Mouse (Mus musculus): ENCODE measurements around the gene Gkn3.

Gkn3 gene

DNA sequence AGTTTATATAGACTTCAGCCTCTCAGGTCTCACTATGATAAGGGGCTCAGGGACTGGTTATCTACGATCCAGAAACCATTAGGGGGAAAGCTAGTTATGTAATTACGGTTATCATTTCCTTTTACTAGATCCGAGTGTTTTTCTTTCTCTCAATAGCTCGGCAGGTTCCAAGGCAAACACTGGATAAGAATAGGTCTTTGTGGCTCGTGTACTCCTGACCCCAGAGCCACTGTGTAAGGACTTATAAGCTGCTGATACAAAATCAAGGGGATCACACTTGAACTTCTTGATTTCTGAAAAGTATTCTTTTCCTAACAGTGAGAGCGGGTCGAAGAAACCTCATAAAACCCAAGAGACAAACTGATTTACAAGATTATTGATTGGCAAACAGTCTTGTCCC, at the start of gene Gkn3:
Gene Gkn3 (minus strand): TSS at position 59 of the 400 bp plus-strand sequence.
- DNase-seq = no peak

DNA sequence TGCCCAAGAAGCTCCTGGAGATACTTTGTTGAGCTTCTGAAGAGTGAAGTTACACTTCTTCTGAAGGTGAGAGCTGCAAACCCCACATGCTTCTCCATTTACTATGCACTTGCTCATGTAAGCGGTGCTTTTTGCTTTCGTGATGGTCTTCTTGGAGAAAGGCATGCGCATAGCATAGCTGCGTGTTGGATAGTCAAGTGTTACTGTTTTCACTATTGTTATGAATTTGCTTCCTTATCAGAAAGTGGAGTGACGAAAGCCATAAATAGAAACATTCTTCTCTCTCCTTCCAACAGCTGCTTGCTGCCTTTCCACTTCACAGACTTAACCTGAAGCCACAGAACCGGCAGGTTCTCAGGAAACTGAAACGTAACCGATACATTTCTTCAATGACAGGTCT, 48.0 kb upstream of the Gkn3 start:
- DNase-seq = no peak

DNA sequence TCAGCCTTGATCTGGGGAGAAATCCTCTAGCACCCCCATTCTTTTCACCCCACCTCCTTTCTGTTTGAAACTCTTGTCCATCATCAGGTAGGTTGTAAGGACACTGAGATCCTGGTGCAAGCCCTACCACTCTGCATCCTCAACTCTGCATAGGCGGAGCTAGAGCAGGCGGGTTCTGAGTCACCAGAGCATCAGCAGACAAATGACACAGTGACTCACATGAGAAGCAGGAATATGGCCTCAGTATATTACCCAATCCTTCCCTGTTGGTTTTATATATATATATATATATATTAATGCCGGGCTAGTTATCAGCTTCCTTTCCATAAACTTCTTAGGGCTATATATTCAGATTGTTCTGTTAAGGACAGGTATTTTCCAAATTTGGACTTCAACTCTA, 47.1 kb upstream of the Gkn3 start:
- DNase-seq = no peak

DNA sequence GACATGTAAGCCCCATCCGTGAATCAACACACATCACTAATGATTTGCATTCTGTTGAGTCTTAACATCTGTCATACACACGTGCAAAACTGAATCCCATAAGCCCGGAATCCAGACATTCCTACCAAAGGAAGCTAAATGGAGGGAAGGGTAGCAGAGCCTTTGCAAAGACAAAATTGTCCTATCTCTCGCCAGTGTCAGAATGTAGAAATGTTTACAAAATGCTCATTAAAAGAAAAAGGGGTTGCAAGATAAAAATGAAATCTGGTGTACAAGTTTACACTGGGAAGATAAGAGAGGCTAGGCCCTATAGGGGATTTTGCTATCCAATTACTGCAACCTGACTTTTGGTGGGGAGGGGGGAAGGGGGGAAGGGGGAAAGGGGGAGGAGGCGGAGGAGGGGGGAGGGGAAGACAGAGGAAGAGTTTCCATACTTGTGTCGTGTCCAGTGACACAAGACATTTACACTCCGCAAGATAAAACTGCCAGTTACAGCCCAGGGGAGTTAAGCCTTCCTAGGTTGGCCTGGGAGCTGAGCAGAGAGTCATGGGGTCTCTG, 39.8 kb upstream of the Gkn3 start, which contains the start of gene Bmp10:
Gene Bmp10 (plus strand): TSS at position 508 of the 558 bp plus-strand sequence.
- DNase-seq = no peak

DNA sequence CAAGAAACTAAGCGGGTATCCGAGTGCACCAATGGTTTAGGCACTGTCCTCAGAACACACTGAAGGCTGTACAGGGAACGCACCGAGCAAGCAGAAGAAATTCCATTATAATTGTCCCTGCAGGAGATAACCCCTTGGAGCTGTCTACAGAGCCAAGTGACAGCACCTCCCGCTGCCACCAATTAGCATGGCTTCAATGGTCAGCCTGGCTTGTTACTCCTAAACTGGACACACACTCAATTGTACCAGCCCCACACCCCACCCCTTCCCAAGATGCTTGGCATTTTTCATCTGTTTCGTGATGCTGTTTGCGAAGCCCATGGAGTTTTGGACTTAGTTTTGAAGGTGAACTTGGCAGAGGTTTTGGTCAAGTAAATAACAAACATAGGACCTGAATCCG, 38.9 kb upstream of the Gkn3 start:
- no peak for DNase-seq

DNA sequence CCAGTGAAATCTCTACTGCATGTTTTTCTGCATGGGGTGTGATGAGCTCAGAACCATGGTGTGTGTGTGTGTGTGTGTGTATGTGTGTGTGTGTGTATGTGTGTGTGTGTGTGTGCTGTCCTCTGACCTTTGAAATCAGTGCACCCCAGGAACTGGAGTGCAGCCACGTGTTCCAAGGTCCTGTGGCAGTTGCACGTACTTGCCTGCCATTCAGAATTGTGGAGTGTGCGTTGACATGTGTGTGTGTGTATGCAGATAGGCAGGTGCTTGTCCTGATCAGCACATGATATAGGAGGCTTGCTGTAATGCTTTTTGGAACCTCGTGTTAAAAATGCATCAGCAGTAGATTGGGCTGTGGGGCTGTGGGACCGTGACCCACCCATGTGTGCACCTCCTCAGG, 38.2 kb upstream of the Gkn3 start:
- no peak for DNase-seq

DNA sequence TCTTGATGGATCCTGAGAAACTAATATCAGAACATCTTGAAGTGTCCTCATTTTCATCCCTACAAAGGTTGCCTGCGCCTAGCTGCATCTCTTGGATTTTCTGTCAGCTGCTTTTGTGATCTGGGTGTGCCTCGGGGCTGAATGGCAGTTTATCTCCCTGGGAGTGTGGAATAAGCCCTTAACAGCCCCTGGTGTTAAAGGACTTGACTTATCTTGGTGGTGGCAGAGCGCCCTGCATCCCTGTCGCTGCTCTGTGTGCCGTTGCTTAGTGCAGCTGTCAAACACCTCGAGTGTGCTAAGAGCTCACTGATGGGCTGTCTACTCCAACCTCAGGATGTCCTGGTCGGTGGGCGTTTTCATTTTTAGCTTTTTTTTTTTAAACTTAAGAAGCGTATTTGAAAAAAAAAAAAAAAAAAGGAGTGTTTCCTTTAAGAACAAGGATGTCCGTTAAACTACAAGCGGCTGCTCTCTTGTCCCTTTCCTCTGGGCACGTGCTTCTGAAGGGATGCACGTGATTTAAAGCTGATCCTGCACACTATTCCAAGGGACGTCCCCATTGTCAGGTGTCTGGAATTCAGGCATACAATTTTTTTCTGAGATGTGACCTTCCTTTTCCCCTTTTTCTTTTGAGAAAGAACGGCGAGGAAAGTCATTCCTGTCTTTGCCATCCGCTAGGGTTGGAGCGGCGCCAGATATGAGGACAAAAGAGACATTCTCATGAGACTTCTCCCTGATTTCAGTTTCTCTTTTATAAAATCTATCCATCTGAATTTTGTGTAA, 35.5 kb upstream of the Gkn3 start:
- peak; percentile 12 for DNase-seq

DNA sequence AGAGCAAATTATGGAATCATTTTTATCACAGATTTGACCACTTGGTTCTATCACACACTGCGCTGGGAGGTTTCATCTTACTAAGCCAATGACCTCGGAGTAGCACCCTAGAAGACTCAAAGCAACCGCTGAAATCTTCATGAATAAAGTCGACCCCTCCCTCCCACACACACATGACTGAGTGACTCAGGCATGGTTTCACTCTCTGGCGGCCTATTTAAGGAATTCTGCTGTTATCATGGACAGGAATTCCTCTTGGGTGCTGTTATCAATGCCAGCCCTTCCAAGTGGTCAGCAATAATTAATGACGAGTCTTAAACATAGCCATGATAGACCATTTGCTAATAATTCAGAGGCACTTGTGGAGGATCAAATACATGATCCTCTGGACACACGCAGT, 33.6 kb upstream of the Gkn3 start:
- no peak for DNase-seq

DNA sequence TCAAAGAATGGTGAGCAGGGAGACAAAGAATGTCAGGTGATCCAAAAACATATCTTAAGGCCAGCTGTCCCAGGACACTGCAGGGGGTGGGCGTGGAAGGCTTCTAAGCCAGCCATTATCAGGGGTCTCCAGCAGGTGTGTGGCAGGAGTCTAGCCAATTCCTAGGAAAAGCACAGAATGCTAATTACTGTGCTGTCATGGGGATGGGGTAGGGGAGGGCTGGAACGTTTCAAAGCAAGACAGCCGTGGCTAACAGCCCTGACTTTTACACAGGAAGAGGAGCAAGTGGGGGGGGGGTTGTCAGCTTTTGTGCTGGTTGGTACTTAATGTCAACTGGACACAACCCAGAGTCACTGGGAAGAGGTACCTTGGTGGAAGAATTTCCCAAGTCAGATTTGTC, 23.3 kb upstream of the Gkn3 start:
- DNase-seq = no peak

DNA sequence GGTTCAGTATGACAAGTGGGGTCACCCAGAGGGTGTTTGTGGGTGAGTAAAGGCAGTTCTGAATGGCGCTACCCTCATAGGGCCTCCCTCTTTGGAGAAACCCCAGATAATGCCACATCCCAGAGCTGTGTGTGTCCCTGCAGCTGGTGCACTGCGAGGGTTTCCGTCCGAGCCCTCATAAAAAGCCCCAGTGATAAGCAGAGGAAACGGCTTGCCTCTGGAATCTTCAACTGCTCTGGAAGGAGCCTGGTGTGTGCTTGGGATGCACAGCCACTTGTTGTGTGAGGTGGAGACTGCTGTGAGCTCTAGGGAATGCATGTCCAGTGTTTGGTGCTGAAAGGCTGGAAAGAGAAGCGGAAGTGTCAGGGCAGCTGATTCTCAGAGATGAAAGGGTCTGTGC, 12.7 kb upstream of the Gkn3 start:
- no peak for DNase-seq

DNA sequence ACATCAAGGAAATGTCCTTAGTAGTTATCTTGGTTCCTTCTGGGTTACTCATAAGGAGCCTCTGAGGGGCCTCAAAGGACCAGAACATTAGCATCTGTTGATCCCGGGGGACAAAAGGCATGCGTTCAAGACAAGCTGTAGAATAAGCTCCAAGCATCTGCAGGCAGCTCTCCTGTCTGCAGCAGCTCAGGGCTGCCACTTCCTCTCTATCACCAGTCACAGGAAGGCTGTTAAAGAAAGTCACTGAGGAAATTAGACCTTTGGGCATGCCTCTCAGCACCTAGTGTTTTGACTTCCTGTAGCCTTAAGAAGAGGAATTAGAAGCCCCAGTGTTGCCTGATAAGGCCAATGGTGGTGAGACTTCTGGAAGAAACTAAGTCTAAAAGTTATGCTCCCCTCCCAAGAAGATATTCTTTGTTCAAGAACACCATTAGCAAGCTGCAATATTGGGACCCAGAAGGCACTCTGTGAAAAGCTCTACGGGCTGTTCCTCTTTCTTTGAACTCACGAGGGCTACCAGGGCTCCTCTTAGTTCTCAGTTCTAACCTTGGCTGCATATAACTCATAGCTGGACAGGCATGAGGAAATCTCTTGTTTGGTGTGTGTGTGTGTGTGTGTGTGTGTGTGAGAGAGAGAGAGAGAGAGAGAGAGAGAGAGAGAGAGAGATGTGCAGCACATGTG, 11.3 kb upstream of the Gkn3 start:
- no peak for DNase-seq

DNA sequence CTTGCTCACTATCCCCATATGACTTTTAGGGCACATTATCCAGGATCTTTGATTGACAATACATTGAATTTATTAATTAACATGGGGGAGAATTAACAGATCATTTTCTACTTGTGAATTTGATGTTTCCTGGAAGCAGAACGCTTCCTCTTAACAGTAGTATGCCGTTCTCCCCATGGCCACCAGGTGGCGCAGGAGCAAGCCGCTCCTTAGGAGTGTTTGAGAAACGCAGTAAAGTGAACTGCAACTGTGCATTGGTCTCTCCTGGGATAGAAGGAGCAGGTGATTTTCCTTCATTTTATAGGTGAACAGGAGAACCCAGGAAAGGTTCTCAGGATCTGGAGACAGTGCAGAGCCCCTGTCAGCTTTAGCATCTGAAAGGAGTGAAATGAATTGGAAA, 10.4 kb upstream of the Gkn3 start:
- DNase-seq = peak; percentile 81

DNA sequence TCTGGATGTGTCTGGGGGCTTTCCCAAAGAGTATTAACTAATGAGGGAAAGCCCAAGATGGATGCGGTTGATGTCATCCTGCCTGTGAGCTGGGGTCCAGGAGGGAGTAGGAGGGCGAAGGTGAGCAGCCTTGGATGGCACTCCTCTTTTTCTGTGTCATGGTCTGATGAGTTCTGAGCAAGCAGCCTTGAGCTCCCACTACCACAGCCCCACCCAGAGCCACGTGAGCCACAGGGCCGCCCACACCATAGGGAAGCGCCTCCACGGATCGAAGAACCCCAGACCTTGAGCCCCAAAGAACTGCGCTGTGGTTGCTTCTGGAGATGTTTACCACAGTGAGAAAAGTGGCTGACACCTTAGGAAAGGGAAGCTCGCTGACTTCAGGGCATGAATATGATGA, 6.0 kb upstream of the Gkn3 start:
- no peak for DNase-seq

DNA sequence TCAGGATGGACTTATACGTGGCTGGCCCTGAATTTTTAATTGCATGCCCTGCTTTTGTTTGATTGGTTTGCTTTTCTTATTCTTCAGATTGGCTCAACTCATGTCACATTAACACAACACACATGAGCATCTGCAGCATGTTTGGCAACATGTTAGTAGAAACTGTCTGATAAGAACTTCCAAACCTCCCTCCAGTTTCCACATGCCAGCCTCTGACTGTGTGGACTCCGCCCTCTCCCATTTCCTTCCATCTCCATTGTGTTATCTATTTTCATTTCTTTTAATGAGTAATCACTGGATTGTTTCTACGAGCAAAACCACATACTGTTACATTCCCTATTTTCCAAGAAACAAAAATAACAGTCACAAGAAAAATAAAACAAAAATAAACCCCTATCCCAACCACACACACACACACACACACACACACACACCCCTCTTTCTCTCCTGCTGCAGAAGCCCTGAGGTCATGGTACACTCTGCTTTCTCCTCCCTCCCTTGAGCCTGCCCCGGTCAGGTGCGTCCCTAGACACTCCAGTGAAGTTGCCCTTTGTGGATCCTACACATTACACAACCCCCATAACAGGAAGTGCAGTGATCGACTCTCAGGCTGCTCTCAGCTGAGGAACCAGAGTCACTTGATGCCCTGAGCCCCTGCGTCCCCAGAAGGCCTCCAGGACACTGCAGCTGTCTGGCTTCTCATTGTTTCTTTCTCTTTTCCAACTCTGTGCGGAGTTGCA, 4.9 kb upstream of the Gkn3 start:
- DNase-seq = peak; percentile 23

DNA sequence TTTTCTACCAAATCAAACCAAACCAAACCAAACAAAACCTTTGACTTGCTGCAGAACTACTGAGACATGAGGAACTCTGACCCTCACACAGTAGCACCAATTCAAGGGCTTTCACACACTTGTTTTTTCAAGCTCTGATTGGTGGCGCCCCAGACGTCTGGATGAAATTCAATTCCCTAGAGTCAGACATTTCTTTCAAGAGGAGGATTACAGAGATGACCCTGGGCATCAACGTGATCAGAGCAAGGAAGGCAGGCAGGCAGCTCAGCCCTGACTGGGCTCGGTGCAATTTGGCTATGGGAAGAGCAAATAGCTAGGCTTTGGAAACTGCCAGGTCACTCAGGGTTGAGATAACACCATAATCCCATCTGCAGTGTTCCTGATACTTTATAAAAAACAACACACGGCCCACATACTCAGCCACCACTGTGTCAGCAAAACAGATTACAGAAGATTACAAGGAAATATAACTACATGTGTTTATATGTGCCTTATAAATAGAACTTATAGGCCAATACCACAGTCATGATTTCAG, 787 bp upstream of the Gkn3 start:
- peak; percentile 15 for DNase-seq

DNA sequence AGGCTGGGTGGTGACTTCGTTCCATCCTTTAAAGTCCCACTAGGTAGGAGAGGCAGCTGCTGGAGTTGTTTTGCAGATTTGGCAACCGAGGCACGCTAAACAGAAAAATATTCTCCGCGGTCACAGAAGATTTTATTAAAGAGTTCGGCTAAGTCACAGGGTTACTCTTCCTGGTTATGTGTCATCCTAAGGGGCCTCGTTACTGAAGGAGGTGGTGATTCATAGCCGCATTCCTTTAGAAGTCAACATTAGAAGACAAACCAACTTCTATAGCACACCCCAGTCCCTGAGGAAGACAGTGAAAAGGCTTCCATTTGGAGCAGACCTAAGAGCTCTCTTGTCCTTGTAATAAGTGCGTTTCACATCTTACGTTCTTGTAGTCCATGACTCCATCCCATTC, 2.1 kb downstream of the Gkn3 start:
- DNase-seq = no peak

DNA sequence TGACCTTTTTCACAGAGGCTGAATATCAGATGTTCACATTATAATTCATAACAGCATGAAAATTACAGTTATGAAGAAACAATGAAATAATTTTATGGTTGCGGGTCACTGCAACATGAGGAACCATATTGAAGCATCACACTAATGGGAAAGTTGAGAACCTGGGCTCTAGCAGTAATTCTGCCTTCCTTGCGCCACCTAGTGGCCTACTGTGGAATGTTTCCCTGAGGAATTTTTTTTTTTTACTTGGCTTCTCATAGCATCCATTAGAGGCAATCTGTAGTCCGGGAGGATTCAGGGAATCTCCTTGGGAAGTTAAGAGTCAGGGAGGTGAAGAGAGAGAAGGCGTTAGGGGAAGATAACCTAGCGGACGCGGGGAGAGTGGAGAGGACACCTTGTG, 2.5 kb downstream of the Gkn3 start:
- DNase-seq = peak; percentile 56

DNA sequence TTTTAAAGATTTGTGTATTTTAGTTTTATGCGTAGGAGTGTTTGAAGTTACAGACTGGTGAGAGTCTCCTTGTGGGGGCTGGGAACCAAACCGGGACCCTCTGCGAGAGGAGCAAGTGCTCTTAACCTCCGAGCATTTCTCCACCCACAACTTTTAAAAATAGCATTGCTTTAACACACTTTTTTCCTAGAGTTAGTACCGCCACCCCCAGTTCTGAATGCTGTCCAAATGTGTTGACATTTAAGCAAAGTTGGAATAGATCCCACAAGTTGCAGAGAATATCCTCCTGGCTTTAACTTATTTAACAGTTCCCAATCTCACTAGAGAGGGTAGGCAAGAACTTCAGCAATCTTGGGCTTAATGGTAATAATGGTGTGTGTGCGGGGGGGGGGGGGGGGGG, 4.0 kb downstream of the Gkn3 start:
- no peak for DNase-seq

DNA sequence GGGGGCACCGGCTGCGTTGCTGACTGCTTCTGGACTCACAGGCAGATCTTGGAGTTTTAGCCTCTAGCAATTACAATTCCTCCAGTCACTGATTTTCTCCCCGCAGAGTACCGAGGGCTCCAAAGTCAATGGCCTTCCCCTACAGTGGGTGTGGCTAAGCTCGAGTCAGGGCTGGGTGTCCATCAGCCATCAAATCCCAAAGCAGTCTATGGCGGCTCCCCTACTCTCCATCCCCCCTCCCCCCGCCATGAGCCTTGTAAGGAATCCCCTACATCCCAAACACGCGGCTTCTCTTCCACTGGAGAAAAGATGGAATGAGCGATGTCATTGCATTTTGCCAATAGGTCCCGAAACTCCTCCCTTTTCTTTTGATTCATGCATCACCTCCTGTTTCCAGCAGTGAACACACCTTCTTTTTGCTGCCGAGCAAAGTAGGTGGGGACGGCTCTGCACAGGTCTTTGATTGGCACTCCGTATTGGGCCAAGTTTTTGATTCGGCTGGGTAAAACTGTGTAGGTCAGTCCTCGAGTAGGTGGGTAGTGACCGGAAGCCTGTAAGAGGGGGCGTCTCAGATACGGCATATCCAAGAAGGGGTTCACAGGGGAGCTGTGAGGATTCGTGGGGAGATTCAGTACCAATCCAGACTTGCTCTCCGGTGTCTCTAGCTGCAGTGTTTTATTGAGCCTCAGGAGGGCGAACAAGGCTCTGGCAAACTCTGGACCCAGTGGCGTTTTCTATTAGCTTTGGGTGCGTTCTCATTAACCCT, 4.6 kb downstream of the Gkn3 start:
- no peak for DNase-seq

DNA sequence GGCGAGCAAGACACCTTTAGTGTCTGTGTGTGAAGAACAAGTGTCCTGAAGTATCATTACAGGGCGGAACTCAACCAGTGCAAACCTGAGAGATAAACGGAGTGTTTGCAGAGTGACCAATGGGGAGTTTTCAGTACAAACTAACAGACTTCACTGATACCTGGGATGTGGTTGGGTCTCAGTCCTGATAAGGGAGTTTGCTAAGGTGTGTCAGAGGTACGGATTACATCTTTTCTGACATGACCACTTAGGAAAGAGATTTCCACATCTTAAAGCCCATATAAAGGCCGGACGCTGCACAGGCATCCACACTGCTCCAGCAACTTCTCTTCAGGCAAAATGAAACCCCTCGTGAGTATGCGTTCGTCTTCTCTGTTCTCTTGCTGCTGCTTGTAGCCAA, 15.7 kb downstream of the Gkn3 start, which contains the start of gene Gkn2:
Gene Gkn2 (plus strand): TSS at position 301 of the 400 bp plus-strand sequence.
- DNase-seq = no peak

DNA sequence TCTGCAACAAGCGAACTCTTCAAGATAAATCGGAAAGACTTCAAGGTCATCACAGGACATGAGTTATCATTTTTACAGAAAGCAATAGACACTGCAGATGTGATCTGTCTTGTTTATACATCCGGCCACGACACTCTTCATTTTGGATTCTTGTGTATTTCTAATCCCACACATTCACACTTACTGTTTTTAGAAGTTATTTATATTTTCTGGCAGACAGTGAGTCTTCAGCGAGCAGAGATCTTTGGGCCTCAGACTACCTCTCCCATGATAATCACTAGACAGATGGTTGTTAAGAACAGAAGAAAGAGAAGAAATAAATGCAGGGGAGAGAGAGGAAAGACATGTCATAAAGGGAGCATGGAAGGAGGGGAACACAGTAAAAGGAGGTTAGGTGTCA, 19.5 kb downstream of the Gkn3 start:
- no peak for DNase-seq

DNA sequence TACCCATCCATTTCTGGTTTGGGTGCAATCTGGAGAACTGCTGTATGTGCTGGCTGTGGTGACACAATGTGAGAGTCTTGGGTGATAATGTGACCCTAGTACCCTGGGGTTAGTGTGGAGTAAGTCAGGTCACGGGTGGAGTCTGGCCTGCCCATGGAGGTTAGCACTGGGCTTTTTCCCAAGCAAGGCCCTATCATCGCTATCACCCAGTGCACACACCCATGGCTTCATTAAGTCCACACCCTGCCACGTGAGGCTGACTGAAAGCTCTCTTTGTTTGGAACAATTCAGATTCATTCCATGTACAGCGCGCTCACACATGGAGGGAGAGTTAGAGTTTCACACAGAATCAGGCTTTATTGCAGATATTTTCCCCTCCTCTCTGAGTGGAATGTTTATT, 34.3 kb downstream of the Gkn3 start:
- DNase-seq = no peak
